ENCODE assay signal across 8 mouse cellular contexts in genomic region chr4:107178830-107179490, GRCm38 (mm10). TPM values are rescaled to one million over a fixed set of nuclear protein-coding genes. Genes with fewer than 3 reads are reported as not detected.
DNase-seq lines count a peak whose midpoint lies in the region; ATAC-seq lines count a peak whose summit lies in the region.

TSS of gene Tceanc2 (minus strand) at chr4:107179116.

- no peaks in the 10 kb centered on the region for H3K27me3 ChIP-seq in intestine, embryonic 14.5 days (replicated peaks; ENCODE audit: control insufficient read depth, insufficient read depth, low read length)

- peaks cover 13% of the 10 kb centered on the region for H3K36me3 ChIP-seq in intestine, embryonic 14.5 days (ENCODE audit: control insufficient read depth, insufficient read depth, low read length)

- H3K9ac ChIP-seq in intestine, embryonic 14.5 days (ENCODE audit: low read length), result peak within 1 kb of the TSS; percentile 85

- peak within 1 kb of the TSS; percentile 75 for H3K4me2 ChIP-seq in intestine, embryonic 14.5 days (ENCODE audit: low read length)

- H3K4me3 ChIP-seq in intestine, embryonic 14.5 days (ENCODE audit: low read depth, low read length), result peak within 1 kb of the TSS; percentile 97

- WGBS in intestine, embryonic 14.5 days, result under 1% methylated on average over 47 of the region's 47 CpGs

- H3K27ac ChIP-seq in intestine, embryonic 14.5 days (ENCODE audit: low read depth), result peak within 1 kb of the TSS; percentile 97

- peak; percentile 48 for ATAC-seq in activated CD4-positive, CD25-positive, alpha-beta regulatory T cell, adult 4 months
- ATAC-seq in common myeloid progenitor, adult 5-6 weeks (replicated peaks; ENCODE audit: low read depth, poor library complexity, severe bottlenecking), result peak; percentile 39
- peak; percentile 28 for ATAC-seq in intestine, embryonic 14.5 days (replicated peaks; ENCODE audit: low FRiP score, low TSS enrichment, low read depth)

- H3K9me3 ChIP-seq in intestine, embryonic 14.5 days (ENCODE audit: control insufficient read depth, low read length), result no peaks in the 10 kb centered on the region

- peak; percentile 53 for DNase-seq in gastrocnemius, postnatal 10 days
- DNase-seq in intestine, embryonic 14.5 days (ENCODE audit: low spot score), result peak; percentile 80
- peak; percentile 42 to 57 for DNase-seq in left cerebral cortex, postnatal 36 days (ENCODE audit: low spot score in 2 of 2)
- peak; percentile 54 for DNase-seq in mesoderm, embryonic 11.5 days (ENCODE audit: low read depth, low spot score)
- peak; percentile 21 to 39 for DNase-seq in right cerebral cortex, postnatal 36 days (ENCODE audit: low spot score in 2 of 2)
- DNase-seq in yolk sac, embryonic 10.5 days (ENCODE audit: low spot score), result peak; percentile 69

- intact Hi-C loops in left cerebral cortex, postnatal 36 days (cut with DNase I), result loop anchor here (5.0 kb wide), 2 partner anchors 68 to 337 kb away; no protein-coding TSS in a partner anchor

- H3K4me1 ChIP-seq in intestine, embryonic 14.5 days (replicated peaks; ENCODE audit: control insufficient read depth, insufficient read depth, low read length), result peaks cover 22% of the 10 kb centered on the region

RNA-seq across cellular contexts. Expression of gene Tceanc2, which starts in this region (rescaled TPM):
- 10 to 100 TPM in 1 of 2 experiments, 1 to 10 TPM in 1; 9.8 to 20.5 TPM for polyA plus RNA-seq in activated CD4-positive, CD25-positive, alpha-beta regulatory T cell, adult 4 months (2017; shearing (Covaris generic))
- 25.0 and 37.2 TPM in 2 replicates for total RNA-seq in common myeloid progenitor, adult 5-6 weeks (2017)
- total RNA-seq in gastrocnemius, postnatal 10 days (2021), result 10 to 100 TPM; 14.0 to 16.1 TPM
- polyA plus RNA-seq in intestine, embryonic 14.5 days (2014; fragmentation: Nextera tagmentation; extraction: Ambion mirVana), result 18.0 and 18.9 TPM in 2 replicates
- total RNA-seq in left cerebral cortex, postnatal 36 days (2021), result 10 to 100 TPM; 15.0 to 20.8 TPM

Comparison
In these comparisons a context has a peak if more than half of its experiments do, and no peak if none do; other contexts are left out.
1. Peak in every context shown above with its lines: DNase-seq, ATAC-seq, H3K4me3 ChIP-seq and H3K27ac ChIP-seq.
2. DNase-seq: peak in every context shown above with its lines; median percentile 80 in intestine, embryonic 14.5 days; 69 in yolk sac, embryonic 10.5 days; 54 in mesoderm, embryonic 11.5 days; 53 in gastrocnemius, postnatal 10 days; 50 in left cerebral cortex, postnatal 36 days; 30 in right cerebral cortex, postnatal 36 days.